8 mouse cellular contexts compared by ENCODE assay signal in the genomic region with DNA sequence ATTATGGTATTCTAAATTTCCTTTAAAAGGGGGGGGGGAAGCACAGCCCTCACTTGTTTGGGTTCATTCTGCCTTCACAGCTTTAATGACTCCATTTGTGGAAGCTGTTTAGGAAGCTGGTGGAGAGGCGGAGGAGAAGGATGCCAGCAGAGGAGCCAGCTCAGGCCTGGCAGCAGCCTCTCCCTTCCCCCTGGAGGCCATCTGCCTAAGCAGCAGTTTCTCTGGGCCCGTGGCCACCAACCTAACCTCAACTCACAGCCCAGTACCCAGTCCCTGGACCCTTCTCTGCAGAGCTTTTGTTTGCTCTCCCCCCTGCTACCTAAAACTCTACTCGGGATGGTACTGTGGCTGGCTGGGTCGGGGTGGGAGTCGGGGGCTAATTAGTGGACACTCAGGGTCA. TPM values are rescaled to one million over a fixed set of nuclear protein-coding genes. Genes with fewer than 3 reads are reported as not detected.
DNase-seq lines count a peak whose midpoint lies in the region; ATAC-seq and TF ChIP-seq lines count a peak whose summit lies in the region.

No protein-coding gene starts in this region.

- peak; percentile 53 for DNase-seq in adrenal gland, postnatal 14 days
- no peak for DNase-seq in adrenal gland, postnatal 25 days
- peak; percentile 68 to 73 for DNase-seq in right cerebral cortex, postnatal 10 days (ENCODE audit: low spot score in 2 of 2)
- no peak for DNase-seq in right cerebral cortex, adult 2 months (ENCODE audit: low spot score in 2 of 2)
- DNase-seq in hindbrain, postnatal 0 days (ENCODE audit: low spot score), result peak; percentile 76
- DNase-seq in midbrain, embryonic 14.5 days, result peak; percentile 60
- DNase-seq in spleen, postnatal 4 days (ENCODE audit: low spot score in 2 of 2), result no peak
- no peak for DNase-seq in spleen, postnatal 14 days (ENCODE audit: low spot score in 2 of 2)

- H3K4me1 ChIP-seq in hindbrain, postnatal 0 days (ENCODE audit: insufficient read depth, low read length), result peaks cover 14% of the 10 kb centered on the region
- H3K4me1 ChIP-seq in midbrain, embryonic 14.5 days (ENCODE audit: control insufficient read depth, insufficient read depth, low read length), result peaks cover 39% of the 10 kb centered on the region

- H3K9ac ChIP-seq in hindbrain, postnatal 0 days (replicated peaks; ENCODE audit: low read length), result peak overlapping the region; percentile 52
- no peak overlapping the region; the same call in 1 of the 2 replicates for H3K9ac ChIP-seq in midbrain, embryonic 14.5 days (replicated peaks; ENCODE audit: low read length)

- peak; percentile 22 for ATAC-seq in hindbrain, postnatal 0 days
- no peak for ATAC-seq in midbrain, embryonic 14.5 days (ENCODE audit: low FRiP score, low TSS enrichment)

- peak; percentile 33 for TF ChIP-seq CTCF in hindbrain, postnatal 0 days (IDR thresholded peaks at IDR 0.05; ENCODE audit: low read depth)

- peak overlapping the region; percentile 88 for H3K4me2 ChIP-seq in hindbrain, postnatal 0 days (ENCODE audit: low read depth, low read length)
- peak overlapping the region; percentile 77 for H3K4me2 ChIP-seq in midbrain, embryonic 14.5 days (ENCODE audit: low read length)

- peak overlapping the region; percentile 44 for H3K4me3 ChIP-seq in hindbrain, postnatal 0 days (ENCODE audit: low read length)
- peak overlapping the region; percentile 39 for H3K4me3 ChIP-seq in midbrain, embryonic 14.5 days (replicated peaks; ENCODE audit: low read depth, low read length)

- H3K27me3 ChIP-seq in hindbrain, postnatal 0 days (ENCODE audit: insufficient read depth, low read length), result peaks cover 15% of the 10 kb centered on the region
- peaks cover 58% of the 10 kb centered on the region for H3K27me3 ChIP-seq in midbrain, embryonic 14.5 days (ENCODE audit: control insufficient read depth, insufficient read depth, low read length)

- 15% methylated on average over 5 of the region's 5 CpGs for WGBS in hindbrain, postnatal 0 days
- WGBS in midbrain, embryonic 14.5 days, result 26% methylated on average over 5 of the region's 5 CpGs

- H3K9me3 ChIP-seq in hindbrain, postnatal 0 days (ENCODE audit: low read length), result no peaks in the 10 kb centered on the region
- H3K9me3 ChIP-seq in midbrain, embryonic 14.5 days (ENCODE audit: control insufficient read depth, low read length), result no peaks in the 10 kb centered on the region

- no peak overlapping the region for H3K27ac ChIP-seq in hindbrain, postnatal 0 days
- H3K27ac ChIP-seq in midbrain, embryonic 14.5 days (replicated peaks; ENCODE audit: low read depth, low read length), result no peak overlapping the region

- no peaks in the 10 kb centered on the region for H3K36me3 ChIP-seq in hindbrain, postnatal 0 days (ENCODE audit: insufficient read depth, low read length)
- H3K36me3 ChIP-seq in midbrain, embryonic 14.5 days (ENCODE audit: control insufficient read depth, insufficient read depth, low read length), result no peaks in the 10 kb centered on the region

RNA-seq across cellular contexts. Expression of gene Unc5b, which starts 4.1 kb away (rescaled TPM):
- 10.5 and 11.3 TPM in 2 replicates for total RNA-seq in adrenal gland, postnatal 14 days (2021)
- 5.5 and 8.0 TPM in 2 replicates for total RNA-seq in adrenal gland, postnatal 25 days (2021)
- 25.7 and 27.3 TPM in 2 replicates for total RNA-seq in hindbrain, postnatal 0 days (2014; rRNA removed)
- polyA plus RNA-seq in hindbrain, postnatal 0 days (2015; fragmentation: Nextera tagmentation; extraction: Ambion mirVana), result 1.8 TPM in 2 replicates
- 2.4 and 2.8 TPM in 2 replicates for polyA plus RNA-seq in midbrain, embryonic 14.5 days (2014; fragmentation: Nextera tagmentation; extraction: Ambion mirVana)

Comparison
In these comparisons a context has a peak if more than half of its experiments do, and no peak if none do; other contexts are left out.
1. DNase-seq: peak in adrenal gland, postnatal 14 days (single experiment), right cerebral cortex, postnatal 10 days (2 of 2), hindbrain, postnatal 0 days (single experiment) and midbrain, embryonic 14.5 days (single experiment); none in adrenal gland, postnatal 25 days (single experiment), right cerebral cortex, adult 2 months (0 of 2), spleen, postnatal 4 days (0 of 2) and spleen, postnatal 14 days (0 of 2).